Mouse (Mus musculus) embryo, embryonic 11 days (tissue): ENCODE data around the gene Gm11096.

Experiments
- DNase-seq: peaks from one replicate; pipeline ENCODE4 v3.0.0-alpha.2; 2015

Gene Gm11096

DNA sequence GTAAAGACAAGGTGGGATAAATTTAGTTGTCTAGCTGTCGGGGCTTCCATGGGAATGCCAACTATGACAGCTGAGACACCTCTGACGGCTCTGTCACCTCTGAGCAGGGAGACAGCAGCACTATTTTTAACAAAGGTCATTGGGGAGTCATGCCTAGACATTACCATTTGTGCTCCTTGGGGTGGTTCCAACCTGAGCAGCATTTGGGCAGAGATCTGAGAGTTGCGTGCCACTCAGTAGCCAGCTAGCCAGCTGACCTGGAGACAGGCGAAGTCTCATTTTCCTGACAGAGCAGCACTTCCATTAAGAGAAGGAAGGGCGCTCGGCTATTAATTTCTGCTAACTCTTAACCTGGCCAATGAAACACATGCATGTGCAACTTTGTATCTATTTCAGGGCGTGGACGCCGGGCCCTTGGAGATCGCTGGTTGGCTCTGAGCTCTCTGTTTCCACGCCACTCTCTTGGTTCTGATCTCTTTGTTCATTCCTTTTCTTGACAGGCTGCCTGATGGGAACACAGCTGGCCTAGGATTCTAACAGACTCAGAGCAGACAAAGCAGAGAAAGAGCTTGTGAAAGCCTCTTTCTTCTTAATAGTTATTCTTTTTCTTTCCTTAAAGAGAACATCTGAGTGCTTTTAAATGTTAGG, 40.4 kb downstream of the Gm11096 start:
- peak; percentile 13 for DNase-seq

DNA sequence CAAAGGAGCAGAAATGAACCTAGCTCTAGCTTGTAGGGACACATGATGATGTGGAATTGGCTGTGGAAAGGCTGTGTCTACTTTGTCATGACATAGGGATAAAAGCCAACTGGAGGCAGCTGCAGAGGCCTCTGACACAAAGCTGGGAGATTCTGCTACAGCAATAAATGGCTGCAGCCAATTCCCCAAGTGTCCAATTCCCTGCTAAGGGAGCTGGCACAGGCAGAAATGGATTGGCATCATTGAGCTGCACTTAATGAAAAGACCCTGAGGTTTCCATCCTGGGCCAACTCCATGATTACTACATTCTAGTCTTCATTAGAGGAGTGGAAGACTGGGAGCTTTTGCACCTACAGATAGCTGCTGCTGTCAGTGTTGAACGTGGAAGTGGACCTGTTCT, 44.8 kb downstream of the Gm11096 start:
- DNase-seq = no peak
